Mouse (Mus musculus): ENCODE data around the gene Ccdc89. TPM values are rescaled to one million over a fixed set of nuclear protein-coding genes. Genes with fewer than 3 reads are reported as not detected.

The Ccdc89 gene
- not detected in 2 replicates for polyA plus RNA-seq (2012)

- no peak for TF ChIP-seq GATA1 (IDR thresholded peaks at IDR 0.05; ENCODE audit: low read length)
These were observed at the start of gene Ccdc89 for GRCm38 (mm10) chr7:90426020-90427001. TSS of gene Ccdc89 (plus strand) at chr7:90426577.

GRCm38 (mm10) chr7:90384411-90384810, 42.0 kb upstream of the Ccdc89 start:
- TF ChIP-seq GATA1 (IDR thresholded peaks at IDR 0.05; ENCODE audit: low read length), result no peak

GRCm38 (mm10) chr7:90386885-90387459, 39.4 kb upstream of the Ccdc89 start:
- no peak for TF ChIP-seq GATA1 (IDR thresholded peaks at IDR 0.05; ENCODE audit: low read length)

- TF ChIP-seq GATA1 (IDR thresholded peaks at IDR 0.05; ENCODE audit: low read length), result no peak
These were observed 36.6 kb upstream of the Ccdc89 start for GRCm38 (mm10) chr7:90389765-90390164.

GRCm38 (mm10) chr7:90395073-90395472, 31.3 kb upstream of the Ccdc89 start:
- TF ChIP-seq GATA1 (IDR thresholded peaks at IDR 0.05; ENCODE audit: low read length), result no peak

GRCm38 (mm10) chr7:90395928-90396327, 30.4 kb upstream of the Ccdc89 start:
- no peak for TF ChIP-seq GATA1 (IDR thresholded peaks at IDR 0.05; ENCODE audit: low read length)

- TF ChIP-seq GATA1 (IDR thresholded peaks at IDR 0.05; ENCODE audit: low read length), result no peak
These were observed 16.4 kb upstream of the Ccdc89 start for GRCm38 (mm10) chr7:90409934-90410333.

DNA sequence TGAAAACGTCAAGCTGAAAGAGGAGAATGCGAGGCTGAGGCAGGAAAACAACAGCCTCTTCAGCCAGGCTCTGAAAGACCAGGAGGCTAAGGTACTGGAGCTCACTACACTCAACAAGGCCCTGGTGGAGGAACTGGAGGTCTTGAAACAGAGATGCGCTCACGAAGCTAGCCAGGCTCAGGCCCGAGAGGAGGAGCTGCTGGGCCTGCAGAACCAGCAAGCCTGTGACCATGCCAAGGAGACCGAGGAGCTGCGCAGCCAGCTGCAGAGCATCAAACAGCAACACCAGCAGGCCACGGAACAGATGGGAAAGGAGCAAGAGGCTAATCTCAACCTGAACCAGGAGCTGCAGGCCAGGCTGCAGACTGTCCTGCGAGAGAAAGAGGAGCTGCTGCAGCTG, 629 bp downstream of the Ccdc89 start:
- no peak for TF ChIP-seq GATA1 (IDR thresholded peaks at IDR 0.05; ENCODE audit: low read length)

DNA sequence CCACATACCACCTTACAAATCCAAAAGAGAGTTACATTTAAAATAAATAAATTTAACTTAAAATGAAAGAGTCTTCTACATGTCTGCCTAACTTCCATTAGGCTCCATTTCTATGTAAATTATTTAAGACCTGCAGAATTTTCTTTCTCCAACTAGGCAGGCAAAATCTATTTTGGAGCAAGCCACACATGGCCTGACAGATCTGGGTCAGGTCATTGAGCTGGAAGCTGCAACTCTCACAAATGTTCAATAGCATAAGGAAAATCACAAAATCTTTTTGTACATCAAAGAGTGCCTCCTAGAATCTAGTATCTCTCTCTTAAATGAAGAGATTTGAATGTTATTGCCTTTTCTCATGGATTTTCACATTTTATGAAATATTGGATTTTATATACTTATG, 5.8 kb downstream of the Ccdc89 start:
- no peak for TF ChIP-seq GATA1 (IDR thresholded peaks at IDR 0.05; ENCODE audit: low read length)

GRCm38 (mm10) chr7:90440044-90440443, 13.7 kb downstream of the Ccdc89 start:
- no peak for TF ChIP-seq GATA1 (IDR thresholded peaks at IDR 0.05; ENCODE audit: low read length)

DNA sequence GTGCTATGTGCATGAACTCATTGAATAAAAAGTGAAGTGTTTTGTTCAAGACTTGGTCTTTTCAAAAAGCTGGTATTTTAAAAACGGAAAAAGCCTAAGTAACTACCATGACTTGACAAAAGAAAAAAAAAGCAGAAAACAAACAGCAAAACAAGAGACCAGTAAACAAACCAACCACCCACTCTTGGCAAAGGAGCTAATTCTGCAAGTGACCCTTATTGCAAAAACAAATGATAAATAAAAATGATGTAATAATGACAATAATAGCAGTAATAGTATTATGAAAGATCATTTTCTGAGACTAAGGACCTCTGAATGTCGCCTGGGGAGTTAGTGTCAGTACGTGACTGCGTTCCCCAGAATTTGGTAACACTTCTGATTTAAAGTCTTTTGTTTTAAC, 15.7 kb downstream of the Ccdc89 start:
- TF ChIP-seq GATA1 (IDR thresholded peaks at IDR 0.05; ENCODE audit: low read length), result no peak

- TF ChIP-seq GATA1 (IDR thresholded peaks at IDR 0.05; ENCODE audit: low read length), result no peak
These were observed 16.2 kb downstream of the Ccdc89 start, which contains the start of gene Crebzf for GRCm38 (mm10) chr7:90442518-90443080. TSS of gene Crebzf (plus strand) at chr7:90442729.

DNA sequence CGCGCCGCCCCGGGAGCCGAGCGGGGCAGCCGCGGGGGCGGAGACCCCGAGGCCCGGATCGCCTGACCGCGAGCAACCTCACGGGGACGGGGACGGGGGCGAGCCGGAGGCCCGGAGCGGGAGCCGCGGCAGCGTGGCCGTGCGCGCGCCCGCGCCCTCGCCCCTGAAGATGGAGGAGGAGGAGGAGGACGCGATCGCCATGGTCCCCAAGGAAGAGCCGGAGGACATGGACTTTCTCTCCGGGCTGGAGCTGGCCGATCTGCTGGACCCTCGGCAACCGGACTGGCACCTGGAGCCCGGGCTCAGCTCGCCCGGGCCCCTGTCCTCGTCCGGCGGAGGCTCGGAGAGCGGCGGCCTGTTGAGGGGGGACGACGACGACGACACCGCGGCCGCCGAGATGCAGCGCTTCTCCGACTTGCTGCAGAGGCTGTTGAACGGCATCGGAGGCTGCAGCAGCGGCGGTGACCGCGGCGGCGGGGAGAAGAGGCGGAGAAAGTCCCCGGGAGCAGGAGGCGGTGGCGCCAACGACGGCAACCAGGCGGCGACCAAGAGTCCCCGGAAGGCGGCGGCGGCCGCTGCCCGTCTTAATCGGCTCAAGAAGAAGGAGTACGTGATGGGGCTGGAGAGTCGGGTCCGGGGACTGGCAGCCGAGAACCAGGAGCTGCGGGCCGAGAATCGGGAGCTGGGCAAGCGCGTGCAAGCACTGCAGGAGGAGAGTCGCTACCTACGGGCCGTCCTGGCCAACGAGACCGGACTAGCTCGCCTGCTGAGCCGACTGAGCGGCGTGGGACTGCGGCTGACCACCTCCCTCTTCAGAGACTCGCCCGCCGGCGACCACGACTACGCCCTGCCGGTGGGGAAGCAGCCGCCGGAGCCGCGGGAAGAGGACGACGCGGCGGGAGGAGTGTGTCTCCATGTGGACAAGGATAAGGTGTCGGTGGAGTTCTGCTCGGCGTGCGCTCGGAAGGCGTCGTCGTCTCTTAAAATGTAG, 17.0 kb downstream of the Ccdc89 start:
- no peak for TF ChIP-seq GATA1 (IDR thresholded peaks at IDR 0.05; ENCODE audit: low read length)

- no peak for TF ChIP-seq GATA1 (IDR thresholded peaks at IDR 0.05; ENCODE audit: low read length)
These were observed 17.8 kb downstream of the Ccdc89 start for GRCm38 (mm10) chr7:90444206-90444605.

Data from G1E-ER4 (cell line).